Mouse (Mus musculus): ENCODE data around the gene 2700097O09Rik. TPM values are rescaled to one million over a fixed set of nuclear protein-coding genes. Genes with fewer than 3 reads are reported as not detected.

Gene 2700097O09Rik
- polyA plus RNA-seq, 1 experiment from 2014 or later = 41.9 TPM

DNA sequence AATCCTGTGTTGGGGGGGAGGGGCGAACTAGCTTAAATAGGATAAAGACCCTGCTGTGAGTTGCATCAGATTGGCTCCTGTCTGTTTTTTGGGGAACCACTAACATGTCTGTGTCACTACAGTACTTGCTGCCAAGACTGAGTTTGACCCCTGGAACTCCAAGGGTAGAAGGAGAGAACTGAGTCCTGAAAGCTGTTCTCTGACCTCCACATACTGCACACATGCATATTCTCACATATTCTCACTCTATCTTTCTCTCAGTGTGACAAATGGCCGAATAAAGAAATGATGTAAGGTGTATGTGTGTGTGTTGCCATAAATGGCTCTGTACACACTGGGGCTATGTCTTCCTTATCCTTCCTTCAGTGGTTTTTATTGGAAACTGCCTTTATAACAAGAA, 56.6 kb downstream of the 2700097O09Rik start:
- Histone ChIP-seq H3K27ac (no peak overlapping the region), H3K9me3 (no peaks in the 10 kb centered on the region; the same call in 1 of the 2 replicates), H3K36me3 (no peaks in the 10 kb centered on the region), H3K4me1 (no peaks in the 10 kb centered on the region), H3K27me3 (no peaks in the 10 kb centered on the region), H3K4me2 (no peak overlapping the region), H3K9ac (no peak overlapping the region), H3K4me3 (no peak overlapping the region)
- WGBS = 70% methylated on average over 2 of the region's 2 CpGs
- ATAC-seq (ENCODE audit: insufficient number of reproducible peaks, insufficient read depth, low FRiP score, low TSS enrichment, low read depth) = no peak

DNA sequence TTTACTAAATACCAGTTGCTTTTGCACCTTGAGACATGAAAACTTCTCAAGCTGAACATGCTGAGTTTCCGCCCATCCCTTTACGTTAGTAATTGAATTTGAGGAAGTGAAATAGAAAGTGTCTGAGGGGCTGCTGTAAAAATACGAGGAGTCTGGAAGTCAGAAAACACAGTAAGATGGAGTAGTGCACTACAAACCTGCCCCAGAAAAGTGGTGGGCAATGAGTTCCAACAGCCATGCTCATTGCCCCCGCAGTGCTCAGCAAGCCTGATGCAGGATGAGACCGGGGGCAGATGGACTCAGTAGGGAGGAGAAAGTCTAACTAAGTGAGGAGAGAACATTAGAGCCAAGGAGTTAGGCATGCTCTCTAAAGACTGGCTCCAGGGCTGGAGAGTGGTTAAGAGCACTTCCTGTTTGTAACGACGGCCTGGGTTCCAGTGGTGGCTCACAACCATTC, 60.5 kb downstream of the 2700097O09Rik start:
- H3K27ac ChIP-seq = no peak overlapping the region
- no peak overlapping the region for H3K9ac ChIP-seq
- no peak overlapping the region for H3K4me3 ChIP-seq
- ATAC-seq (ENCODE audit: insufficient number of reproducible peaks, insufficient read depth, low FRiP score, low TSS enrichment, low read depth) = no peak
- H3K4me1 ChIP-seq = peaks cover 6% of the 10 kb centered on the region; the same call in 1 of the 2 replicates
- no peaks in the 10 kb centered on the region; the same call in 1 of the 2 replicates for H3K9me3 ChIP-seq
- no peaks in the 10 kb centered on the region for H3K27me3 ChIP-seq
- H3K36me3 ChIP-seq = no peaks in the 10 kb centered on the region
- no peak overlapping the region for H3K4me2 ChIP-seq
- 82% methylated on average over 7 of the region's 7 CpGs for WGBS

DNA sequence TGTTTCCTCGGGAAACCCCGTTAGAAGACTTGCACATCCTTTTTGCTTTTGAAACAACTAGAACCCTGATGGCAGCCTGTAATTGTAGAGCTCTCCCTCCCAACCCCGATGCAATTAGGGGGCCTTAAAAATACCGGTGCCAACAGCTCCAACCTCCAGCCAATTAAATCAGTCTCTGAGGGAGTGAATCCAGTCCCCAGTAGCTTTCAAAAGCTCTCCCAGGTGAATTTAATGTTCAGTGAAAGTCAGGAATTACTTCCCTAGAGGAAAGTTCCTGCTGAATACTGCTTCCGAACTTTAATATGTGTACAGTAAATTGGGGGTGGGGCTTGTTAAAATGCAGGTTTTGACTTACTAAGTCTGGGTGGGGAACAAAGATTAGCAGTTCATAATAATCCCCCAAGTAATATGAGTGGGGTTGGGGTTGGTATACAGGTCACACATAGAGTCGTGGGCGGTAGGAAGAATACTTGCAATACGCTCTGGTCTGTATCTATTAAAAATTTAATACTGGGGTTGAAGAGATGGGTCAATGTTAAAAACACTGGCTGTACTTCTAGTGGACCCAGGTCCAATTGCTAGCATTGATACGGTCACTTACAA, 62.7 kb downstream of the 2700097O09Rik start:
- H3K9me3 ChIP-seq = no peaks in the 10 kb centered on the region
- ATAC-seq (ENCODE audit: insufficient number of reproducible peaks, insufficient read depth, low FRiP score, low TSS enrichment, low read depth) = no peak
- H3K4me1 ChIP-seq = peaks cover 6% of the 10 kb centered on the region; the same call in 1 of the 2 replicates
- 46% methylated on average over 9 of the region's 9 CpGs for WGBS
- H3K4me3 ChIP-seq = no peak overlapping the region
- H3K4me2 ChIP-seq = no peak overlapping the region; the same call in 1 of the 2 replicates
- H3K27me3 ChIP-seq = no peaks in the 10 kb centered on the region
- H3K27ac ChIP-seq = no peak overlapping the region
- H3K9ac ChIP-seq = no peak overlapping the region
- no peaks in the 10 kb centered on the region for H3K36me3 ChIP-seq

DNA sequence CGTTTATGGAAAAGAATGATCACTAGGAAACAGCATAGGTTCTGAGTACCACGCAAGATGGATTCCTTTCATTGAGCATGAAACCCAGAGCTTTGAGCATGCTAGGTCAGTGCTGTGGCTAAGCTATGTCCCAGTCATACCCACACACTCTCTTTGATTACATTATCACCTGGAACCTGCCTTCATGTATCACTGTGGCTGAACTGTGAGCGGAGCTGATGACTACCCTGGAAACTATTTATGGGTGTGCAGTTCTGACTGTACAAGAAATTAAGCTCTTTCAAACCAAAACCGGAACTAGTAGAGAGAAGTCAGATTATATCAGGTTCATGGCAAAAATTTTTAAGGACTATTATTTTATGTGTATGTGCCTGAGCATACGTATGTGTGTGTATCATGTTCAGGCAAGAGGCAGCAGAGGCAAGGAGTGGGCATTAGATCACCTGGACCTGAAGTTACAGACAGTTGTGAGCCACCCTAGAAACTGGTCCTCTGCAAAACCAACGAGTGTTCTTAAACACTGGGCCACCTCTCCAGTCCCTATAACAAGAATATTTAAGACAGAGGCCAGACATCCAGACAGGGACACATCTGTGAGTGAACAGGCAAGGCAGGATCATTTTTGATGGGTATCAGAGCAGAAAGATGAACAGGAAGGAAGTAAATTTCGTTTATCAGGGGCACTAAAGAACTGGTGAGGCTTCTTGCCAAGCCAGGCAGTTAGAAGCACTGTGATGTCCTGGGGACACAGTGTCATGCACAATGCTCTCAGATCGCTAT, 63.4 kb downstream of the 2700097O09Rik start:
- no peak for ATAC-seq (ENCODE audit: insufficient number of reproducible peaks, insufficient read depth, low FRiP score, low TSS enrichment, low read depth)
- Histone ChIP-seq H3K4me3 (no peak overlapping the region), H3K4me2 (no peak overlapping the region), H3K9me3 (no peaks in the 10 kb centered on the region), H3K36me3 (no peaks in the 10 kb centered on the region), H3K9ac (no peak overlapping the region), H3K27ac (no peak overlapping the region), H3K27me3 (no peaks in the 10 kb centered on the region), H3K4me1 (peaks cover 6% of the 10 kb centered on the region; the same call in 1 of the 2 replicates)
- WGBS = 69% methylated on average over 8 of the region's 8 CpGs

DNA sequence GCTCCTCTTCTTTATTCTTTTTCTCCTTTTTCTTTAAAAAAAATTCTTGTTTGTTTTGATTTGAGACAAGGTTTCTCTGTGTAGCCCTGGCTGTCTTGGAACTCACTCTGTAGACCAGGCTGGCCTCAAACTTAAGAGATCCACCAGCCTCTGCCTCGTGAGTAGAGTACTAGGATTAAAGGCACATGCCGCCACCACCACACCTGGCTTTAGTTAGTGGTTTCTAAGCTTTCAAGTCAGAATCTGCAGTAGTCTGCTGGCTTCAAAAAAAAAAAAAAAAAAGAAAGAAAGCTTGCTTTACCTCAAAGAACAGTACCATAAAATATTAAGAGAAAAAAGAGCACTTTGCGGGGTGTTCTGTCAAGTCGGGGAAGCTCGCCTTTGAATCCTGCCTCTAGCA, 64.5 kb downstream of the 2700097O09Rik start:
- Histone ChIP-seq H3K4me3 (no peak overlapping the region), H3K4me1 (peaks cover 6% of the 10 kb centered on the region; the same call in 1 of the 2 replicates), H3K27me3 (no peaks in the 10 kb centered on the region), H3K27ac (no peak overlapping the region), H3K9me3 (no peaks in the 10 kb centered on the region), H3K9ac (no peak overlapping the region), H3K36me3 (no peaks in the 10 kb centered on the region), H3K4me2 (no peak overlapping the region)
- 20% methylated on average over 5 of the region's 5 CpGs for WGBS
- ATAC-seq (ENCODE audit: insufficient number of reproducible peaks, insufficient read depth, low FRiP score, low TSS enrichment, low read depth) = no peak

DNA sequence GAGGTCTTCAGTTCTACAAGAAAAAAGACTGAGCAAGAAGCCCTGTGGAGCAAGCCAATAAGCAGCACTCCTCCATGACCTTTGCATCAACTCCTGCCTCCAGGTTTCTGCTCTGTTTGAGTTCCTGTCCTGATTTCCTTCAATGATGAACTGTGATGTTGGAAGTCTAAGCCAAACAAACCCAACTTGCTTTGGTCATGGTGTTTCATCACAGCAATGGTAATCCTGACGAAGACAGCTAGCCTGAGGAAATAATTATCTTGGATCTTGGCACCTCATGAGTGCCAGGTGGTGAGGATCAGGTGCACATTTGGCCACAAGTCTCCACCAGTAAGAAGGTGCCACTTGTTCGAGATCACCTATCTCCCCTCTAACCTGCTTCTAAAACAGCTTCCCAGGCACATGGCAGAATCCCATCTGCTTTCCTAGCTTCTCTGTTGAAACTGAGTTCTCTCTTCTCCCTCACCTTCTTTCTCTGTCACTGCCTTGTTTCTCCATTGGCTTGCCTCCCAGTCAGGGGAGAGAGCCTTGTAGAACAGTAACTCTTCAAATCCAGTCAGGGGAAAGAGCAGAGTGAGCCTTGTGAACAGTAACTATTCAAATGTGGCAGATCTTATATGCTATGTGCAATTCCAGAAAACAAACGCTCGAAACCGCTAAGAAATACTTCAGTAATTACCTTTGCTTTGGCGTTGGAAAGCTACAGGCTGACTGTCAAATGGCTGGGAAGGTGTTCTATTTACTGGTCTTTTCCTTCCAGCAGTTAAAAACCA, 66.1 kb downstream of the 2700097O09Rik start, which contains the start of gene Baz1a:
TSS of gene Baz1a (minus strand) at position 723 of the 773 bp plus-strand sequence.
- Histone ChIP-seq H3K36me3 (no peaks in the 10 kb centered on the region), H3K9me3 (no peaks in the 10 kb centered on the region), H3K4me2 (no peak within 1 kb of the TSS), H3K4me3 (no peak within 1 kb of the TSS), H3K27me3 (no peaks in the 10 kb centered on the region), H3K4me1 (peaks cover 6% of the 10 kb centered on the region; the same call in 1 of the 2 replicates), H3K9ac (no peak within 1 kb of the TSS), H3K27ac (no peak within 1 kb of the TSS)
- no peak for ATAC-seq (ENCODE audit: insufficient number of reproducible peaks, insufficient read depth, low FRiP score, low TSS enrichment, low read depth)
- WGBS = 80% methylated on average over 6 of the region's 6 CpGs

DNA sequence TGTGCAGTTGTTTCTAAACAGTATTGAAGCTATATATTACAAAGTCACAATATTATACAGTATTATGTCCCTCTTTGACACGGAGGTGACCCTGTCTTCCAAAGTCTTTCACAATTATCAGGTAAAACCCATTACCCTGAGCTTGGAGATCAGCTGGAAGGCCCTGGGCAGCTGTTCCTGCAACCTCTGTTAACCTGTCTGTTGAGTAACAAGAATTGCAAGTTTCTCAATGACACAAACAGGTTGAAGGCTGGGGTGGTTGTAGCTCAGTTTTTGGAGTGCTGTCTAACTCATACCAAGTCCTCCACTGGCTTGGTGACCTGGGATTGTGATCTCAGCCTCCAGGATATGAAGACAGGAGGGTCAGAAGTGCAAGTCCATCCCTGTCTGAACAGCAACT, 66.9 kb downstream of the 2700097O09Rik start:
- no peaks in the 10 kb centered on the region for H3K36me3 ChIP-seq
- peaks cover 6% of the 10 kb centered on the region; the same call in 1 of the 2 replicates for H3K4me1 ChIP-seq
- no peaks in the 10 kb centered on the region for H3K9me3 ChIP-seq
- H3K27ac ChIP-seq = no peak overlapping the region
- ATAC-seq (ENCODE audit: insufficient number of reproducible peaks, insufficient read depth, low FRiP score, low TSS enrichment, low read depth) = no peak
- H3K9ac ChIP-seq = no peak overlapping the region
- H3K27me3 ChIP-seq = no peaks in the 10 kb centered on the region
- H3K4me2 ChIP-seq = no peak overlapping the region
- no peak overlapping the region for H3K4me3 ChIP-seq
- WGBS = 76% methylated on average over 1 of the region's 1 CpGs

DNA sequence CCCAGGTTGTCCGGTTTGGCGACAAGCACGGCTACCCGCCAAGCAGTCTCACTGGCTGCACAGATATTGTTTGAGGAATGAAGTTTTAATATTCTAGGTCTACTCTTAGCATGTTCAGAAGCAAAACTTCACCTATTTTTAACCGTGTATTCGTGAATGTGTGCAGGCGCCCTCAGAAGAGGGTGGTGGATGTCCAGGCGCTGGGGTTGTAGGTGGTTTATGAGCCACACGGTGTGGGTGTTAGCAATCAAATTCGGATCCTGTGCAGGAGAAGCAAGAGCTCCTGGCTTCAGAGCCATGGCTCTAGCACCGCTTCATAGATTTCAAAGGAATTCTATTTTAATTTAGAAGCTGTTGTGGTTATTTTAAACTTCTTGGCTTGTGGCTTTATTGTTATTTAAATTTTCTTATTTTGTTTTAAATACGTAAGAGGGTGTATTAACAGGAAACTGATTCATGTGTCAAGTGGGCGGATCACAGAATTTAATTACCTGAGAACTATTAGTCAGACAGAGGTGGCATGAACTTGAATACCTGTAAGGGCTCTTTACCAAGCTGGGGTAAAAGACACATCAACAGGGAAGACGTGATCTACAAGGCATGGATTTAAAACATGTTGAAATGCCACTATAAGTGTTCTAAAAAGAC, 72.4 kb downstream of the 2700097O09Rik start:
- Histone ChIP-seq H3K9ac (no peak overlapping the region), H3K4me2 (no peak overlapping the region), H3K27ac (no peak overlapping the region), H3K4me1 (no peaks in the 10 kb centered on the region), H3K9me3 (no peaks in the 10 kb centered on the region), H3K27me3 (no peaks in the 10 kb centered on the region), H3K4me3 (no peak overlapping the region), H3K36me3 (no peaks in the 10 kb centered on the region)
- WGBS = 85% methylated on average over 14 of the region's 14 CpGs
- ATAC-seq (ENCODE audit: insufficient number of reproducible peaks, insufficient read depth, low FRiP score, low TSS enrichment, low read depth) = no peak

DNA sequence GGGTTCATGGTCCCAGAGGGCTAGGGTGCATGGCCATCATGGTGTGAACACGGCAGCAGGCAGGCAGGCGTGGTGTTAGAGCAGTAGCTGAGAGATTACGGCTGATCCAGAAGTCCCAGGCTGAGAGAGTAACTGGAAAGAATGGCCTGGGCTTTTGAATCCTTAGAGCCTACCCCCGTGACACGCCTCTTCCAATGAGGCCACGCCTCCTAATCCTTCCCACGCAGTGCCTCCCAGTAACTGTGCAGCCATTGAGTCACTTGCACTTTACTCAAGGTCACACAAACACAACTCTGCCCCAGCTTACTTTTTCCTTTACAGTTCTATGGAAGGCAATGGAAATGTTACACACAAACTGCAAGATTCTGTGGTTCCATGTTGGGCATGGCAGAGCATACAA, 73.8 kb downstream of the 2700097O09Rik start:
- no peak overlapping the region for H3K4me3 ChIP-seq
- ATAC-seq (ENCODE audit: insufficient number of reproducible peaks, insufficient read depth, low FRiP score, low TSS enrichment, low read depth) = no peak
- H3K4me2 ChIP-seq = no peak overlapping the region
- no peaks in the 10 kb centered on the region for H3K4me1 ChIP-seq
- no peak overlapping the region for H3K27ac ChIP-seq
- H3K27me3 ChIP-seq = no peaks in the 10 kb centered on the region
- no peaks in the 10 kb centered on the region for H3K9me3 ChIP-seq
- WGBS = 97% methylated on average over 7 of the region's 7 CpGs
- no peak overlapping the region for H3K9ac ChIP-seq
- no peaks in the 10 kb centered on the region for H3K36me3 ChIP-seq

DNA sequence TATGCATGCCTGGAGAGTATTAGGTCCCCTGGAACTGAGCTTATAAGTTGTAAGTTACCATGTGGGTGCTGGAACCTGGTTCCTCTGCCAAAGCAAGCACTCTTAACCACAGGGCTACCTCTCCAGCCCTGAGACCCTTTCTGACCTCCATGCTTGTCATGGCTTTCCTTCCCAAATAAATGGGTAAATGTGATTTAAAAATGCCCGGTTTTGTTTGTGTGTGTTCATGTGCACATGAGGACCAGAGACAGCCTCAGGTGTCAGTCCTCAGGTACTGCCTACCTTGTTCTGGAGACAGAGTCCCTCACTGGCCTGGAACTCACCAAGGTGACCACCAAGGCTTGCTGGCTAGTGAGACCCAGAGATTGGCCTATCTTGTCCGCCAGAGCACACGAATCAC, 75.5 kb downstream of the 2700097O09Rik start:
- no peak for ATAC-seq (ENCODE audit: insufficient number of reproducible peaks, insufficient read depth, low FRiP score, low TSS enrichment, low read depth)
- Histone ChIP-seq H3K9ac (no peak overlapping the region), H3K36me3 (no peaks in the 10 kb centered on the region), H3K9me3 (no peaks in the 10 kb centered on the region), H3K4me2 (no peak overlapping the region), H3K4me3 (no peak overlapping the region), H3K27me3 (no peaks in the 10 kb centered on the region), H3K4me1 (no peaks in the 10 kb centered on the region), H3K27ac (no peak overlapping the region)
- 94% methylated on average over 3 of the region's 3 CpGs for WGBS

DNA sequence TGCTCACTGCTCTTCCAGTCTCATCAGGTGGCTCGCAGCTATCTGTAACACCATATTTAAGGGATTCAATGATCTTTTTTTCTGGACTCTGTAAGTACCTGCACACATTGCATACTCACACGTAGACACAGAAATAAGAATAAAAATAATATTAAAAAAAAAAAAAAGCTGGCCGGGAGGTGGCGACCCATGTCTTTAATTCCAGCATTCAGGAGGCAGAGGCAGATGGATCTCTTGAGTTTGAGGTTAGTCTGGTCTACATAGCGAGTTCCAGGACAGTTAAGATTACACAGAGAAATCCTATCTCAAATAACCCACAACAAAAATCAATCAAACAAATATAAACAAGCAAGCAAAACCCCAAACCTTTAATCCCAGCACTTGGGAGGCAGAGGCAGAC, 76.1 kb downstream of the 2700097O09Rik start:
- H3K4me2 ChIP-seq = no peak overlapping the region
- 87% methylated on average over 5 of the region's 5 CpGs for WGBS
- H3K9me3 ChIP-seq = no peaks in the 10 kb centered on the region
- H3K27me3 ChIP-seq = no peaks in the 10 kb centered on the region
- H3K9ac ChIP-seq = no peak overlapping the region
- H3K4me1 ChIP-seq = no peaks in the 10 kb centered on the region
- ATAC-seq (ENCODE audit: insufficient number of reproducible peaks, insufficient read depth, low FRiP score, low TSS enrichment, low read depth) = no peak
- no peaks in the 10 kb centered on the region for H3K36me3 ChIP-seq
- no peak overlapping the region for H3K4me3 ChIP-seq
- H3K27ac ChIP-seq = no peak overlapping the region

All from embryonic facial prominence, embryonic 13.5 days (tissue).